Mouse (Mus musculus) layer of hippocampus, adult 2 months (tissue): ENCODE results near the gene Grasp. TPM values are rescaled to one million over a fixed set of nuclear protein-coding genes. Genes with fewer than 3 reads are reported as not detected.

Experiments used
- DNase-seq, 2 experiments: peaks; one replicate each; pipeline ENCODE4 v3.0.0; 2022; ENCODE audit warnings: low spot score in 2 of 2
- H3K27ac ChIP-seq: fragments of 200-600 bp; 2 replicates; pipeline ENCODE4 v1.8.1; 2022
- H3K4me3 ChIP-seq: fragments of 200-600 bp; 2 replicates; pipeline ENCODE4 v1.8.1; 2022; ENCODE audit warnings: mild to moderate bottlenecking
- CTCF ChIP-seq: fragments of 200-600 bp; conservative IDR thresholded peaks from 2 replicates; pipeline ENCODE4 v1.8.1; 2022; ENCODE audit warnings: antibody characterized with exemption, mild to moderate bottlenecking, moderate library complexity
- microRNA-seq, 2 experiments: library from miRNA; unstranded; fragments of <30 nt; microRNA quantifications; one replicate each; pipeline ENCODE4 v1.2.0; 2021
- total RNA-seq, 2 experiments: library from RNA; stranded (reverse); gene quantifications; 2 replicates each; pipeline ENCODE4 v1.2.3; 2021

The Grasp gene
- total RNA-seq, 2 experiments from 2014 or later: 79.5 to 82.7 TPM

GRCm38 (mm10) chr15:101266132-101266963 lies 42.4 kb downstream of the Grasp start:
- peak; percentile 93 for DNase-seq
- TF ChIP-seq CTCF: peak; percentile 39; the same call in 1 of the 2 replicates
- peak overlapping the region; percentile 59 for H3K4me3 ChIP-seq
- H3K27ac ChIP-seq: peak overlapping the region; percentile 87

- no peak for TF ChIP-seq CTCF
- Histone ChIP-seq H3K4me3 (peak overlapping the region; percentile 59), H3K27ac (peak overlapping the region; percentile 83)
- DNase-seq: no peak
Measured at GRCm38 (mm10) chr15:101267053-101268032, 43.4 kb downstream of the Grasp start.

DNA sequence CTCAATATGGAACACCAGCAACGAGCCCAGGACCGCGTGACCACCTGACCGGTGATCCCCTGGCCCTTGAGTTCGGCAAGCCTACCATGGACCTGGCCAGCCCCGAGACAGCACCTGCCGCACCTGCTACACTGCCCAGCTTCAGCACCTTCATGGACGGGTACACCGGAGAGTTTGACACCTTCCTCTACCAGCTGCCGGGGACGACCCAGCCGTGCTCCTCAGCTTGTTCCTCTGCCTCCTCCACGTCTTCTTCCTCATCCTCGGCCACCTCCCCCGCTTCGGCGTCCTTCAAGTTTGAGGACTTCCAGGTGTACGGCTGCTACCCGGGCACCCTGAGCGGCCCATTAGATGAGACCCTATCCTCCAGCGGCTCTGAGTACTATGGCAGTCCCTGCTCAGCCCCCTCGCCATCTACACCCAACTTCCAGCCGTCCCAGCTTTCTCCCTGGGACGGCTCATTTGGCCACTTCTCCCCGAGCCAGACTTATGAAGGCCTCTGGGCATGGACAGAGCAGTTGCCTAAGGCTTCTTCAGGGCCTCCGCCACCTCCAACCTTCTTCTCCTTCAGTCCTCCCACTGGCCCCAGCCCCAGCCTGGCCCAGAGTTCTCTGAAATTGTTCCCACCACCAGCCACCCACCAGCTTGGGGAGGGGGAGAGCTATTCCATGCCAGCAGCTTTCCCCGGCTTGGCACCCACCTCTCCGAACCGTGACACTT lies 46.3 kb downstream of the Grasp start:
- TF ChIP-seq CTCF: no peak
- H3K4me3 ChIP-seq: peak overlapping the region; percentile 5; the same call in 1 of the 2 replicates
- DNase-seq: no peak
- peak overlapping the region; percentile 75; the same call in 1 of the 2 replicates for H3K27ac ChIP-seq

DNA sequence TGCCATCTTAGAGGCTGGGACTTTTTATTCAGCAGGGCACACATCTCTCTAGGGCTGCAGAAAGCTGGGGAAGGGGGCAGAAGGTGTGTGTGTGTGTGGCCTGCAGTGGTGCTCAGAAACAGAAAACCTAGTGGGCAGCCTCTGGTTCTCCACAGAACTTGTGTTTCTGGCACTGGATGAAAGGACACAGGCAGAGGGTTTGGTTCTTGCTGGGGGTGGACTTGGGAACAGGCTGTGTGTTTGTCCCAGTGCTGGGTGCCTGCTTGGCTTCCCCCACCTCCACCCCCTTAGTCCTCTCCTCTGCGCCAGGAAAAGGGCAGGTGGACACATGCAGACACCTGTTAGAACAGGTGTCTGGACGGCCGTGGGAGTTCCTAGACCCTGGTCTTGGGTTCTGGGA lies 47.1 kb downstream of the Grasp start:
- TF ChIP-seq CTCF: no peak
- Histone ChIP-seq H3K4me3 (peak overlapping the region; percentile 5; the same call in 1 of the 2 replicates), H3K27ac (peak overlapping the region; percentile 75)
- DNase-seq: no peak

GRCm38 (mm10) chr15:101271513-101271912 lies 47.5 kb downstream of the Grasp start:
- TF ChIP-seq CTCF: no peak
- Histone ChIP-seq H3K27ac (peak overlapping the region; percentile 75), H3K4me3 (no peak overlapping the region; the same call in 1 of the 2 replicates)
- DNase-seq: no peak

DNA sequence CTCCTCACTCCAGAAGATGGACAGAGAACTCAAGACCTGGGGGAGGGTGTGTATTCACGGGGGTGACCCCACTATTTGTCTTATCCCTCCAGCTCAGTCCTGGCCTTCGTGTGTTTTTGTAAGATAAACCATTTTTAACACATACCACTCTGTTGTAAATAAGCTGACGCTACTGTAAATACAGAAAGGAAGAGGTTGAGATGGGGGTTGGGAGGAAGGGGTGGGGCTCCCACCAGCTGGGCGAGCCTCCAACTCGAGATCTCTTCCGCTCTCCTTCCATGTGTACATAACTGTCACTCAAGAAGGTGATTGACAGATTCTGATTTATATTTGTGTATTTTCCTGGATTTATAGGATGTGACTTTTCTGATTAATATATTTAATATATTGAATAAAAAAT lies 50.4 kb downstream of the Grasp start:
- Histone ChIP-seq H3K27ac (no peak overlapping the region), H3K4me3 (no peak overlapping the region)
- no peak for TF ChIP-seq CTCF
- DNase-seq: no peak

GRCm38 (mm10) chr15:101277351-101277899 lies 53.4 kb downstream of the Grasp start:
- DNase-seq: peak in 1 of 2 experiments; percentile 63
- no peak for TF ChIP-seq CTCF
- Histone ChIP-seq H3K4me3 (no peak overlapping the region), H3K27ac (peak overlapping the region; percentile 69; the same call in 1 of the 2 replicates)

- H3K4me3 ChIP-seq: no peak overlapping the region
- TF ChIP-seq CTCF: no peak
Measured at GRCm38 (mm10) chr15:101278589-101278988, 54.6 kb downstream of the Grasp start.

DNA sequence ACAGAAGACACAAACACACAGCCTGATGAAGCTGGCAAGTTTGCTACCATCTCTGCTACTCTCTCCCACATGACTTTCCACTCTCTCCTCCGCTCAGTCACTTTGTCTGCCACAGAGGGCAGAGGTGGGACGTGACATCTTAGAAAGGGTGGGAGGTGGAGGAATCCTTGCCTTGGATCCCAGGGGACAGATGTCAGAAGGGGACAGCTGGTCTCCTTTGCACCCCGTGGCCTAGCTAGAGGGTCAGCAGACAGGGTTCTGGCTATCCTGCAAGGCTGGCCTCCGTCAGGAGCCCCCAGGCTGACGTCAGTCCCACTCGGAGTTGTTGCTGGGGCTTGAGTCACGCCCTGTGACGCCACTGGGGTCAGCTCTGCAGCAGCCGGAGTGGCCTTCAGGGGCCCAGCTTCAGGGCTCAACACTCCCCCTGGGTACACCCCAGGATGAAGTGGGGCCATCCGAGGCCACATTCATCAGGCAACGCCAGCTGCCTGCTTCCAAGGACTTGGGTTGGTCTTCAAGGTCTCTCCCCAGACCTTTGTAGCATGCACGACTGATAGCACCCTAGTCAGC lies 55.5 kb downstream of the Grasp start:
- TF ChIP-seq CTCF: no peak
- Histone ChIP-seq H3K4me3 (no peak overlapping the region), H3K27ac (no peak overlapping the region)
- DNase-seq: no peak

More at GRCm38 (mm10) chr15:101278589-101278988, 54.6 kb downstream of the Grasp start:
- no peak for DNase-seq
- H3K27ac ChIP-seq: peak overlapping the region; percentile 46; the same call in 1 of the 2 replicates

Small RNAs within 50 kb of the gene (microRNA-seq; reads per million reads assigned to microRNA genes)
- gene Mir6962: 2.2 to 2.9 reads per million in 2 experiments

Other genes with a start within 250 kb of the Grasp start
- gene Gm47841, start 176.8 kb upstream of the Grasp start, total RNA-seq: not detected
- 1 to 10 TPM; 1.1 to 1.7 TPM for gene Fignl2, start 145.6 kb upstream of the Grasp start, total RNA-seq
- gene Ankrd33, start 108.4 kb upstream of the Grasp start, total RNA-seq: not detected
- 10 to 100 TPM; 11.2 to 11.4 TPM for gene Acvrl1, start 95.7 kb upstream of the Grasp start, total RNA-seq
- gene Acvr1b, start 50.1 kb upstream of the Grasp start, total RNA-seq: 10 to 100 TPM; 85.1 to 87.8 TPM
- 10 to 100 TPM; 39.8 to 54.8 TPM for gene Nr4a1, start 30.1 kb downstream of the Grasp start, total RNA-seq
- gene Atg101, start 60.1 kb downstream of the Grasp start, total RNA-seq: 10 to 100 TPM; 50.6 to 53.3 TPM
- gene 6030408B16Rik, start 69.0 kb downstream of the Grasp start, total RNA-seq: under 1 TPM in 1 of 2 experiments, not detected in 1; 0.54 TPM
- under 1 TPM; 0.12 to 0.18 TPM for gene Krt80, start 146.0 kb downstream of the Grasp start, total RNA-seq
- not detected for gene Krt7, start 186.9 kb downstream of the Grasp start, total RNA-seq
- gene Krt87, start 214.6 kb downstream of the Grasp start, total RNA-seq: under 1 TPM; 0.46 to 0.69 TPM
- not detected for gene Krt88, start 223.6 kb downstream of the Grasp start, total RNA-seq
- not detected for gene Krt81, start 239.6 kb downstream of the Grasp start, total RNA-seq
- gene Krt86, start 249.3 kb downstream of the Grasp start, total RNA-seq: not detected